Mouse (Mus musculus): ENCODE data around the gene Ppl.

Gene Ppl

DNA sequence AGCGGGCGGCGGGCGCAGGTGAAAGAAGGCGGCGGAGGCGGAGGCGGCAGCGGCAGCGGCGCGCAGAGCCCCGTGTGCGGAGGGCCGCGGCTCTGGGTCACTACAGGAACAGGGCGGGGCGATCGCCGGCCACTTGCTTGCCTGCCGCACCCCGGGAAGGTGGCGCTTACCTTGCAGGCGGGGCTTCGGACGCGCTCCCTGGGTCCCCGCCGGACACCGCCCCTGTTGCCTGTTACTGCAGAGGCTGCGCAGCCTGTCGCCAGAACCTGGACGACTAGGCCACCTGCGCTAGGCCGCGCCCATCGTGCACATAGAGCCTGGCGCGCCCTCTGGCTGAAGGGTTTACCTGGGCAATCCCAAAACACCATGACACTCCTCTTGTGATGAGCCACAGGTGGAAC lies at the start of gene Ppl:
TSS of gene Ppl (minus strand) at position 21 of the 401 bp plus-strand sequence.
- in situ Hi-C loops (cut with MboI; ENCODE audit: low sequenced_read_pairs) = no loop called here

DNA sequence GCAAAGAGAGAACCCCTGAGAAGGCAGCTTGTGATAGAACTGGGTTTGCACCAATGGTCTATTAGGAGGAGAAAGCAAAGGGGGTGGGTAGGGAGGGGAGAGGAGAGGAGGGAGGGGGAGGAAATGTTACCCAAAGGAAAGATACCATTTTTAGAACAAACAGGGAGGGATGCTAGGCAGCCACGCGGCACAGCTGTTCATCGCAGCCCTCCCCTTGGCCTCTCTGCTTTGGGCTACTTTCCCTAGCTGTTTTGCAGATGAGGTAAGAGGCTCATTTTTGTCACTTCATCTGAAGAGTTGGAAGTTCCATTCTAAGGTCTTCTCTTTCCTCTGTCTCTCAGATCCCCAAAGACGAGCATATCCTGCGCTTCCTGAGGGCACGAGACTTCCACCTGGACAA lies 40.4 kb upstream of the Ppl start:
- in situ Hi-C loops (cut with MboI; ENCODE audit: low sequenced_read_pairs) = no loop called here

DNA sequence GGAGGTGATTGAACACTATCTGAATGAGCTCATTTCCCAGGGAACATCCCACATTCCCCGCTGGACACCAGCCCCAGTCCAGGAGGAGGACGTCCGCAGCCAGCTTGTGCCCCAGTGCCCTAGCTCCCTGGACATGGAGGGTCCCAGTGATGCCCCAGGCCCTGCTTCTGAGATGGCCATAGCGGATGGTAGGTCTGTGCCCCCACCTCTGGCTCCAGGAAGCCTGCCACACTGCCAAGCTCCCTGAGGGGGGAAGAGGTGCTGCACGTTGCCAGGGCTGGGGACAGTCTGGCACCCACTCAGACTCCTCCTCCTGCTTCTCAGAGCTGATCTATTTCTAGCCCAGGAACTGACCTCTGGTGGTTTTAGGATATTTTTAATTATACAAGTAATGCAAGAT lies 36.6 kb upstream of the Ppl start:
- in situ Hi-C loops (cut with MboI; ENCODE audit: low sequenced_read_pairs) = no loop called here

DNA sequence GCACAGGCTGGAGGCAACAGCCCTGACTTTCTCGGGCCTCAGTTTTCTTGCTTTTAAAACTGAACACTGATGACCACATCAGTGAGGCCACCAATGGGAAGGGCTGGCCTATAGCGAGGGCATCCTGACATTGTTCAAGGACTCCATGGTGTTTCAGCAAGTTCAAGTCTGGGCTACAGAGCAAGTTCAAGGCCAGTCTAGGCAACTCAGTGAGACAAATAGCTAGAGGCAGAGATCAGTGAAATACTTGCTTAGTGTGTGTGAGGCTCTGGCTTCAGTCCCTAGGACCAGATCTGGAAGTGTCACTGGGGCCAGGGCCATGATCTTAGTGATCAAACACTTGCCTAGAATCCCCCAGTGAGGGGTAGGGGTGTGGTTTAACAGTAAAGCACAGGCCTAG lies 35.8 kb upstream of the Ppl start:
- in situ Hi-C loops (cut with MboI; ENCODE audit: low sequenced_read_pairs) = no loop called here

DNA sequence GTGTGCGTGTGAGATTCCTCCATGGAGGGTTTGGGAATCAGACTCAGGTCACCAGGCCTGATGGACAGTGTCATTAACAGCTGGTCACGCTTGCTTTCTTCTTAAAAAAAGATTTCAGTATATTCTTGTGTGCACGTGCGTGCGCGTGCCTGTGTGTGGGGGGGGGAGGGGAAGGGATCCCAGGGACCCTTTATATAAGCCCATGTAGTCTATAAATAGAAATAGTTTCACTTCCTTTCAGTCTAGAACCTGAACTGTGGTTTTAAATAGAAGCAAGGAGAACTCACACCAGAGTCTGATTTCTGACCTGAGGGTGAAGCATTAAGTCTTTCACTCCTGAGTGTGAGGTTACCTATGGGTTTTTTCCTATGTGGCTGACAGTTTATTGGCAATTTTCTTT lies 32.1 kb upstream of the Ppl start:
- in situ Hi-C loops (cut with MboI; ENCODE audit: low sequenced_read_pairs) = no loop called here

DNA sequence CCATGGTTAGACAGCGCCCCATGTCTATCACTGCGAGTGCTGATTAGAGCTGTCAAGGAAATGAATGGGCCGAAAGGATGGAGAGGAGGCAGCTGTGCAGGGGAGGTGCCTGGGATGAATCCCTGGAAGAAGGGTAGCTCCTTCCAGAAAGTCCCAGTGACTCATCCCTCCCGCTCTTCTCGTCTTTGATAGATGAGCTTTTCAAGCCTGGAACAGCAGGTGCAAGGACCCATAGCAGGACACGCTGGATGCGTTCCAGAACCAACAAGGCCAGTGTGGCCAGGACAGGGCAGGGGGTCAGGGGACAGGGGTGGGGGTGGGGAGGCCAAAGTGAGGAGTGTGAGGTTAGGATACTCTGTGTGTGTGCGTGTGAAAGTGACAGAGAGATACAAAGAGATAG lies 27.0 kb upstream of the Ppl start:
- in situ Hi-C loops (cut with MboI; ENCODE audit: low sequenced_read_pairs) = no loop called here

DNA sequence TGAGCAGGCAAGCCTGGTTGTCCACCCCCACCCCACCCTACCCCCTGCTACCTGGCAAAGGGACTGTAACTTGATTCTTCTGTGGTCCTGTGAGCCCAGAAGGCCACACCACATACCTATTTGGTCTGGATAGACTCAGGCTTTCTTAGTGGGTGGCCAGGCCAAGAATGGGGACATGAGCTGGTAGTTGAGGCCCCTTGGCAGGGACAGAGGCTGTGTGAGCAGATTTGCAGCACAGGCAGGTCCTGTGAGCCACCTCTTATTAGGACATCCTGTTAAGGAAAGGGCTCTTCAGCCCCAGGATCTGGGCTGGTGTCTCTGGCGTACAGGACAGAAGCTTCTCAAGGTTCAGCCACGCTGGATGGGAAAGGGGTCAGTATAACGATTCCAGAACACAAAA lies 24.9 kb upstream of the Ppl start:
- in situ Hi-C loops (cut with MboI; ENCODE audit: low sequenced_read_pairs) = no loop called here

DNA sequence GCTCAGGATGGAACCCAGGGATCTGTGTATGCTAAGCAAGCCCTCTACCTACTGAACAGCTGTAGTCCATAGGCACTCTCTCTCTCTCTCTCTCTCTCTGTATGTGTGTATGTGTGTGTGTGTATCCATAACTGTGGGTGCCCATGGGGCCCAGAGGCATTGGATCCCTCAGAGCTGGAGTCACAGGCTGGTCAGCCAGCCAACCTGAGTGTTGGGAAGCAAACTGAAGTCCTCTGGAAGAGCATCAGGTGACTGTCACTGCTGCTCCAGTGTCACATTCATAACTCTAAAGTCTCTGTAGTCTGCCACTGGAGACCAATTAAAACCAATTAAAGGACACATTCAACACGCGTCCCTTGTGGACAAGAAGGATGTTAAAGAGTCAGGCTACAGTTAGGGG lies 24.3 kb upstream of the Ppl start:
- in situ Hi-C loops (cut with MboI; ENCODE audit: low sequenced_read_pairs) = no loop called here

DNA sequence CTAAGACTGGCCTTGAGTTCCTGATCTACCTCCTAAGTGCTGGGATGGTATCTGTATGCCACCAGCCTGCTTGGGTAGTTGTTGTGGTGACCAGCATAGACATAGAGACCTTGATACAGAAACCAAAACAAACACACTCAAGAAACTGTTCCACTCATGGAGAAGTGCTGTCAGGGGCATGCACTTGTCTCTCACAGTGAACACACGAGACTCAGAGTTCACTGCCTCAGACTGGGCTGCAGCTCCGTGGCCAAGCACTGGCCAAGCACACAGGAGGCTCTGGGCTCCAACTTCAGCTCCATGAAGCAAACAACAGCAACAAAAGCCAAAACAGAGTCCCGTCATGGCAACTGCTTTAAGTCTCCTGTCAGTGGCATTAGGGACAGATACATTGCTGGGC lies 22.8 kb upstream of the Ppl start:
- in situ Hi-C loops (cut with MboI; ENCODE audit: low sequenced_read_pairs) = no loop called here

DNA sequence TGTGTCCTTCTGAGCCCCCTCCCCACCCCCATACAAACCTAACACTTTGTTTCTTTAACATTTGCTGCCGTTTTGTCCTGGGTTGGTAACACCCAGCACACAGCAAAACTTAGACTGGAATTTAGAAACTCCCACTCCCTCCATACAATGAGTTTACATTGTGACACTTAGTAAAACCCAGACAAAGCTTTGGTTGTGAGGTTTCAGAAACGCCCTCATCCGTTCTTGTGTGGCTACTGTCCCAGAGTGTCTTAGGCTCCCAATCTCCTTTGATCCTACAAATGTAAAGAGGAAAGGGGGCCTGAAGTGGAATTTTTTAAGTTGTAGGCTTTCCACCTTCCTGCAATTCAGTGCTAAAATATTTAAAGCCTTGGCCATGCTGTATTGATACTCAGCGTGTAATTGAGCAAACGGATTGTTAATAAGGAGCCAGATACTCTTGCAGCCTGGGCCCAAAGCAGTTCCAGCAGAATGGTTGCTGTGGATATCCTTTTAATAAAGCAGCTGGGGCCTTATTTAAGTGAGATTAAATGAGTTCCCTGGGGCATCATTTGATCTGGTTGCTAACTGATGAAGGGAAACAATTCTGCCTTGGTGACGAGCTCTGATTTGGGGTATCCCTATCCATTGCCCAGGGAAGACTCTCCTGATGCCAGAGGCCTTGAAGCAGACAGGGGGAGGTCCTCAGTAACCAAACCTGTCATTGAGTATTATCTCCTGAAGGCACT lies 21.2 kb upstream of the Ppl start:
- in situ Hi-C loops (cut with MboI; ENCODE audit: low sequenced_read_pairs) = no loop called here

DNA sequence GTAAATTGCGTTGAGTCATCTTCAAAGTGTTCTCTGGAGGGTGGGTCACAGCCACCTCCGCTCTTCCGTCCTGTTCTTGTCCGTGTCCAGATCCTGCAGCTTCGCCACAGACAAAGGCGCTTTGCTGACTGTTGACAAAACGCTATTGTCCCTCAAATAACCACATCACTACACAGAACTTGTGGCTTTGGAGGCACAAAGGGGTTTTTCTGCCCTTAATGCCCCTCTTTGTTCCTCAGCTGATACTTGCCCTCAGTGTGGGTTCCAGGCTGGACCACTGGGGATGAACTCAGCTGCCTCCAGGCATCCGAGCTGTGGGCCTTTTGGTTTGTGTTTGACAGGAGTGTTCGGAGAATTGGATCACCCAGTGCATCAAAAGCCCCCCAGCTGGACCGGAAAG lies 18.3 kb upstream of the Ppl start:
- in situ Hi-C loops (cut with MboI; ENCODE audit: low sequenced_read_pairs) = no loop called here

DNA sequence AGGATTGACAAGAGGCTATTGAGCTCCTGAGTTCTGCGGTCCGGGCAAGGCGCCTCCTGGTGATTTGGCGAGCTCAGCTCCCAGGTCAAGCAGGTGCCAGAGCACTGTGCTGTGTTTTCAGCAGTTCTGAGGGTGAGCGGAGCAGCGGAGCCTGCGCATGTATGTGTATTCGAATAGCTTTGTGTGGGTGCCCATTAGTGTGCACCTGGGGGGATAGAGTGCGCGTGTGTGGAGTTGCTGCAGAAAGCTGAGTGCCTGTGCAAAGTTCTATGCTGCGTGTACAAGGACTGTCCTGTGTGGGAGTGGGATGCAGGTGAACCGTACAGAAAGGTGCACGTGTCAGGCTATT lies 14.8 kb upstream of the Ppl start, which contains the start of gene Sec14l5:
TSS of gene Sec14l5 (plus strand) at position 73 of the 349 bp plus-strand sequence.
- in situ Hi-C loops (cut with MboI; ENCODE audit: low sequenced_read_pairs) = no loop called here

DNA sequence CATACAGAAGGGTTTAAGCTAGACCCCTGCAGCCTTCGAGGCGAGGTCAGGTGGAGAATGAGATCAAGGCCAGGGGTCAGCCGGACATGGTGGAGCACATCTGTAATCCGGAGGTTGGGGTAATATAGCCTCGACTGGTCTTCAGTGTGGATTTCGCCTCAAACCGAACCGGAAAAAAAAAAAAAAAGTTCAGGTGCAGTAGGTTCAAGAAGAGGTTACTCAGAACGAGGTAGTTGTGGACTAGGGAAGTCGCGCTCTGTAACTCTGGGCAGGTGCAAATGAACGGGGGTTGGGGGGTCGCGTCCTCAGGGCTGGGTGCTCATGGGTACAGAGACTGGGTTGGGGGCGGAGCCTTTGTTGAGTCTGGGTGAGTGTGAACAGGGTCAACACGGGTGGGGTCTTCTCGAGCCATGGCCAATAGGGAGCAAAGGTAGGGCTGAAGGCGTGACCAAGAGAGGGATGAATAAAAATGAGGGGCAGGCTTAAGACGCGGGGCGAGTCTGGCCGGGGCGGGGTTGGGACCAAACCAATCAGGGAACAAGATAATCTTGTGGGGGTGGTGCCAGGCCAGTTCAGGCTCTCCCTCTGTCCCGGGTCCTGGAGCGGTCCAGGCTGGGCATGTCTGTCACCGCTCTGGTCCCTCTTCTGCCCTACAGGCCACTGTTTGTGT lies 14.3 kb upstream of the Ppl start:
- in situ Hi-C loops (cut with MboI; ENCODE audit: low sequenced_read_pairs) = no loop called here

DNA sequence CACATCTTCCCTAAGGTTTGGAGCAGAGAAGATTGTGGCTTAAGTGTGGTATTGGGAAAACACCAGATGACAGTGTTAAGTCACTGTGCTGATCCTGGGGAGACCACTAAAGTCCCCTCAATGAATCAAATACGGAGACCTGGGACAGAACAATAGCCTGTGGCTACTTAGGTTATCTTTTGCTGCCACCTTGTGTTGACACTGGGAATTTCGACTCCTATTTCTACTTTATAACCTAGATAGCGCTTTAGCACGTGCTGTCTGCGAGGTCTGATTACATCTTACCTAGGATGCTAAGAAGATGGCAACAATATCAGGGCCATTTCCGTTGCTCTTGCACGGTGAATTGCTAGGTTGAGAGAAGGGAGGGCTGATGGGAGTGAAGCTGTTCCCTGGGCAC lies 13.3 kb upstream of the Ppl start:
- in situ Hi-C loops (cut with MboI; ENCODE audit: low sequenced_read_pairs) = no loop called here

DNA sequence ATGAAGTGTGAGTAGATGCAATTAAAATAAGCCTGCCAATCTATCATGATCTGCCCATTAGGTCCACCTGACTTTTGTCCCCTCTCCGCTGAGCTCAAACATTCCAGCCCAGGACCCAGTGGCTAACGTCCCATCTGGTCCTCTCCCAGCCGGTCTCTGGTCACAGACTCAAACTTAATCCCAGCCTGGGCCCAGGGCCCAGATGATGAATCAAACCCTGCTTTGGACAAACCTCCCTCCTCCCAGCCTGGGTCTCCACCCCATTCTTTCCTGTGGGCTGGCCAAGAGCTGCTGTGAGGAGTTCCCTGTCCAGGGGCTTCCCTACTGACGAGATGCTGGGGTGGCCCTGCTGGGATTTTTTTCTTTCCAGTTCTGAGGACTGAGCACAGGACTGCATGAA lies 7.5 kb upstream of the Ppl start:
- in situ Hi-C loops (cut with MboI; ENCODE audit: low sequenced_read_pairs) = no loop called here

DNA sequence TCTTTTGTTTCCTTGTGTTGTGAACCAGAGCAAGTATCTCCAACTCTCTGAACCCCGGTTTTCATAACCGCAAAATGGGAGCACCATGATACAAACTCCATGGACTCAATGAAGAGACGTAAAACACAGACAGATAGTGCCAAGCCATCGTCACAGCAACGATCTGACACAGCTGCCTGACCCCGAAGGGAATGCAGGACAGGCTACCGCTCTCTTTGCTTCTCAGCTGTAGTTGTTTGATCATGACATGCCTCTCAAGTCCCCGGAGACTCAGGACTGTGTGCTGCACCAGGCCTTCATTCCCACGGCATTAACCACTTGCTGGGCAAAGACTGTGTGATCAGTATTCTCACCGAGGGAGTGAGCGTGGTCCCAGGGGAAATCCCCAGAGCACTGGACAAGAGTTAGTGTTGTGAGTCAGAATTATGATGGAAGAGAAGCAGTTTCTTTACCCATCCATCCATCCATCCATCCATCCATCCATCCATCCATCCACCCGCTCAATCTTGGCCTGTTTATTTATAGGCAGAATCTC lies 4.9 kb upstream of the Ppl start:
- in situ Hi-C loops (cut with MboI; ENCODE audit: low sequenced_read_pairs) = no loop called here

DNA sequence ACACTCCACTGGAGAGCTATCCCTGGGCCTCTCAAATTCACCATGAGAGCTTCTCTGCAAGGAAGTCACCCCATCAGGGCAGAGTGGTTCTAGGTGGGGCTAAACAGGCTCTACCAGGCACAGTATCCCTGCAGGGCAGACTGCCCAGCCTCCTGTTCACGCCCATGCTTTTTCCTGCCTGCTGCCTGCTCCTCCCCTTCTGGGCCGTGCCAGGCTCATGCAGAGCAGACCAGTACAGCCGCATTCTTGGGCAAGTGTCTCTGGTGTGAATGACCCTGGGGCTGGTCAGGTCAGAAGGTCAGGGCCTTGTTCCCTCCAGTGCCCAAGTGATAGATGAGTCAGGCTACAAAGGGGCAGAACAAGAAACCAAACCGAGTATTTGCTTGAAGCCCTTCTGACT lies 4.3 kb upstream of the Ppl start:
- in situ Hi-C loops (cut with MboI; ENCODE audit: low sequenced_read_pairs) = no loop called here

DNA sequence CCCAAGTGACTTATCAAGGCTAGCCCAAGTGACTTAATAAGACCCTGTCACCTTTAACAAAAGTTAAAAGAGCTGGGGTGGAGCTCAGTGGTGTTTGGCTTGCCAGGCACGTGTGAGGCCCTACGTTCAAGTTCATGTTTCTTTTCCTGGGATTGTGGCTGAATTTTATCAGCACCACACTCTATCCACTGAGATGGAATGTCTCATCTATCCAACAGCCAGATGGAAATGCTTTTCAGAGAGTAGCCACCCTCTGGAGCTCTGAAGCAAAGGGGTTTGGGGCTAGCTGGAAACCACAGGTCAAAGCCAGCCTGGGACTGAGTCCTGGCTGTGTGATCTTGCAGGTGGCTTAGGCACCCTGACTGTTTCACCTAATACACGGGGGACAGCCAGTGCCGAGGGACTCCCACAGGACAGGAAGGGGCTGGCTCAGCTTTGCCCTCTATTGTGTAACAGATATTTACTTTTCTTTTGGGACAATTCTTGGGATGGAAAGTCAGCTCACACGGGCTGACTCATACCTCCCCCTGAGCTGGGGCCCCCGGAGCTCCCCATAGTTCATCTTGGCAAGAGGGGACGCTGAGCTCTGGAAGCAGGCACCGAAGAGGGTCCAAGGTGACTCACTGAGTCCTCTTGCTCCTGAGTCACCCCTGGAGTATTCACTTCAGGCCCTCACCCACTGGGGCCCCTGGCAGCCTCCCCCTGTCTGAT lies 3.5 kb upstream of the Ppl start:
- in situ Hi-C loops (cut with MboI; ENCODE audit: low sequenced_read_pairs) = no loop called here

DNA sequence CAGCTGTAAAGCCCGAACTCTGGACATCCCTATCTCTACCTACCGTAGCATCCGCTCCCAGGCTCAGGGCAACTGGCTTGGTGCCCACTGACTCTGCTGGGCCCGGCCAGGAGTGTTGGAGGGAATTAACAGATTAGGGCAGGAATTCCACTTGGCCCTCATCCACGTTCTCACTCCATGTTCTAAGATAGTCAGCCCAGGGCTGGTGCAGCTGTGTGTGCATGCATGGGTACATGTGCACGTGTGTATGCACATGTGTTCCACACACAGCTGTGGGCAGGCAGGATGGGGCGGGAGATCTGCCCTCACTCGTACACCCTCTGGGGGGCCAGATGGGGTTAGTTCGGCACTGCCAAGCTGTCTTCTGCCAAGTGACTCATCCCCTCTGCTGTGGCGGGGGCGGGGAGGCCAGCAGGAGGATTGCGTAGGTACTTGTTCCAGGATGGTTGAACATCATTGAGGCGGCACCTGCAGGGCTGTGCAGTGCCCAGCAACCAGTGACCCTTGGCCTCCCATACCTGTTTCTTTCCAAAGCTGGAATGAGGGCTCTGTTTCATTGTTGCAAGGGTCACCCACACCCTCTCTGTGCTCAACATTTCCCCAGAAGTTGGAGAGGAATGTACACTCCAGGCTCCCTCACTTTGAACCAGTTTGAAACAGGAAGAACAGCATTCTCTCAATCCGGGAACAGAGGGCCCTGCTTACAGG lies 2.6 kb upstream of the Ppl start:
- in situ Hi-C loops (cut with MboI; ENCODE audit: low sequenced_read_pairs) = no loop called here

DNA sequence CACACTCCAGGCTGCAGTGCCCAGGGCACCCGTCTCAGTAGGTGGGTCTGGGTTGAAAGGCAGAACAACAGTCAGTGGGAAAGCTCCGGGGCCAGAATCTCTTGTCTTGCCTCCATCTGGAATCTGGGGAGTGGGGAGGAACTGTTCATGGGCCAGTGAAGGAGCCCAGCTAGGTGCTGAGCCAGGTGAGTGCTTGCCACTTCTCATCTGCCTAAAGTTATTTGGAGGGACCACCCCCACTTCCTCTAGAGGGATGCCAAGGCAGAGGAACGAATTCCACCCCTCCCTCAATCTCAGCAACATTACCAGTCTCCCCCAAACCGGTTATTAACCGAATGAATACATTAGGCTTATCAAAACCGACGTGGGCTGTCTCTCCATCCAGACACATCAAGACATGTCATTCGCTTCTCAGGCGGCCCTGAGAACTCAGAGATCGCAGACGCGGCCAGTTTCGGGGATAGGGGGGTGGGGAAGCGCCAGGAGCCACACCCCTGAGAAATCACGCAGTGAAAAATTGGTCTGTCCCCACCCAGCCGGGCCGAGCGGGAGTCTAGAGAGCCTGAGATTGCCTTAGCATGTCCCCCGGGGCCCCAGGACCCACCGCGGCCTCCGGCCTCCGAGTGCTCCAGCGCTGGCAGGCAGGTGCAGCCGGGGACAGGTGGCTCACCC lies 834 bp downstream of the Ppl start:
- in situ Hi-C loops (cut with MboI; ENCODE audit: low sequenced_read_pairs) = no loop called here

DNA sequence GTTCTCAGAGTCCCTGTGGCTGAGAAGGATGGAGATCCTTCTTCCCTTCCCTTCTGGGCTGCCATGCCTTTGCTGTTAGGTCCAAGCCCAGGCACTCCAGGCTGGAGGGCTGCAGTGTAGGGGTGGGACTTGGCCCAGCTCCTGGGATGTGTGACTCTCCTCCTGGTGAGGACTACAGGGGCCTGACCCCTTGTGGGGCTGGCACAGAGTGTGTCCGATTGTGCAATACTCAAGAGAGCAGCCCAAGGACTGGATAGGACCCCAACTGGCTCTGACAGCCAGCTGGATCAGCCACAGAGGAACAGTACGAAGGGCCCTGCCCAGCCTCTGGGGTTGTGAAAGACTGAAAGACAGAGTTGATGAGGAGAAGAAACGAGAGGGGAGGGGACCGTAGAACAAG lies 1.5 kb downstream of the Ppl start:
- in situ Hi-C loops (cut with MboI; ENCODE audit: low sequenced_read_pairs) = no loop called here

Data from CH12F3 (cell line).